Mouse (Mus musculus): ENCODE data around the gene Olfr725.

Gene Olfr725

GRCm38 (mm10) chr14:50040275-50040674, at the start of gene Olfr725:
Gene Olfr725, minus strand, starts transcription at chr14:50040375.
- no peak for DNase-seq (ENCODE audit: low read depth, low spot score)

GRCm38 (mm10) chr14:50062733-50063104, 22.5 kb upstream of the Olfr725 start:
- no peak for DNase-seq (ENCODE audit: low read depth, low spot score)

- DNase-seq (ENCODE audit: low read depth, low spot score) = no peak
Measured at GRCm38 (mm10) chr14:50061955-50062732, 22.0 kb upstream of the Olfr725 start.

- DNase-seq (ENCODE audit: low read depth, low spot score) = no peak
Measured at GRCm38 (mm10) chr14:50061590-50061954, 21.4 kb upstream of the Olfr725 start.

- no peak for DNase-seq (ENCODE audit: low read depth, low spot score)
Measured at GRCm38 (mm10) chr14:50061179-50061578, 21.0 kb upstream of the Olfr725 start.

GRCm38 (mm10) chr14:50032041-50032440, 8.1 kb downstream of the Olfr725 start:
- DNase-seq (ENCODE audit: low read depth, low spot score) = no peak

- DNase-seq (ENCODE audit: low read depth, low spot score) = no peak
Measured at GRCm38 (mm10) chr14:50031356-50031755, 8.8 kb downstream of the Olfr725 start.

- no peak for DNase-seq (ENCODE audit: low read depth, low spot score)
Measured at GRCm38 (mm10) chr14:50026371-50026770, 13.8 kb downstream of the Olfr725 start.

Data from c-Kit-negative CD71-positive TER-119-positive erythroid progenitor cells, embryonic 14.5 days (primary cell).